Mouse (Mus musculus) E14TG2a.4 (cell line): ENCODE measurements around the gene Mbnl3.

Experiments
- H3K27me3 ChIP-seq: 2 replicates; pipeline ENCODE4 v1.6.1; 2014; ENCODE audit warnings: low read length, control low read depth; ENCODE audit not compliant: insufficient read depth
- H3K36me3 ChIP-seq: 2 replicates; pipeline ENCODE4 v1.6.1; 2014; ENCODE audit warnings: low read length, control low read depth; ENCODE audit not compliant: insufficient read depth
- H3K4me1 ChIP-seq: replicated peaks from 2 replicates; pipeline ENCODE4 v1.6.1; 2014; ENCODE audit warnings: low read depth, low read length, control low read depth
- H3K4me3 ChIP-seq: replicated peaks from 2 replicates; pipeline ENCODE4 v1.5.1; 2014; ENCODE audit warnings: mild to moderate bottlenecking, low read length
- H3K9me3 ChIP-seq: 2 replicates; pipeline ENCODE4 v1.6.1; 2014; ENCODE audit warnings: low read length, control low read depth
- CTCF ChIP-seq: conservative IDR thresholded peaks from 2 replicates; pipeline ENCODE4 v1.5.1; 2014; ENCODE audit warnings: low read length
- NANOG ChIP-seq: IDR thresholded peaks from 2 replicates; pipeline ENCODE4 v1.6.1; 2014; ENCODE audit warnings: borderline replicate concordance, low read length, mixed read lengths
- POU5F1 ChIP-seq: IDR thresholded peaks from 2 replicates; pipeline ENCODE4 v1.6.1; 2014; ENCODE audit warnings: low read length, borderline replicate concordance

Mbnl3 gene

GRCm38 (mm10) chrX:51167976-51168375 lies 38.4 kb downstream of the Mbnl3 start:
- no peaks in the 10 kb centered on the region for H3K9me3 ChIP-seq
- no peaks in the 10 kb centered on the region for H3K36me3 ChIP-seq
- no peak overlapping the region for H3K4me3 ChIP-seq
- H3K27me3 ChIP-seq = no peaks in the 10 kb centered on the region
- TF ChIP-seq CTCF (no peak), POU5F1 (no peak), NANOG (no peak)
- no peaks in the 10 kb centered on the region for H3K4me1 ChIP-seq

- Histone ChIP-seq H3K9me3 (no peaks in the 10 kb centered on the region), H3K36me3 (no peaks in the 10 kb centered on the region), H3K4me3 (no peak overlapping the region), H3K4me1 (no peaks in the 10 kb centered on the region), H3K27me3 (no peaks in the 10 kb centered on the region)
- TF ChIP-seq CTCF (no peak), POU5F1 (no peak), NANOG (no peak)
These were observed 41.6 kb downstream of the Mbnl3 start for GRCm38 (mm10) chrX:51164766-51165165.

GRCm38 (mm10) chrX:51148436-51148835 lies 57.9 kb downstream of the Mbnl3 start:
- Histone ChIP-seq H3K27me3 (no peaks in the 10 kb centered on the region), H3K36me3 (no peaks in the 10 kb centered on the region), H3K4me1 (no peaks in the 10 kb centered on the region), H3K9me3 (no peaks in the 10 kb centered on the region), H3K4me3 (no peak overlapping the region)
- TF ChIP-seq CTCF (no peak), NANOG (no peak), POU5F1 (no peak)

GRCm38 (mm10) chrX:51146351-51146750 lies 60.0 kb downstream of the Mbnl3 start:
- TF ChIP-seq POU5F1 (no peak), CTCF (peak; percentile 16; the same call in 1 of the 2 replicates)
- no peaks in the 10 kb centered on the region for H3K27me3 ChIP-seq
- H3K4me1 ChIP-seq = no peaks in the 10 kb centered on the region
- H3K36me3 ChIP-seq = no peaks in the 10 kb centered on the region
- H3K4me3 ChIP-seq = no peak overlapping the region
- no peaks in the 10 kb centered on the region for H3K9me3 ChIP-seq

GRCm38 (mm10) chrX:51140055-51140454 lies 66.3 kb downstream of the Mbnl3 start:
- no peaks in the 10 kb centered on the region for H3K9me3 ChIP-seq
- no peaks in the 10 kb centered on the region for H3K4me1 ChIP-seq
- H3K4me3 ChIP-seq = no peak overlapping the region
- no peak for TF ChIP-seq POU5F1
- TF ChIP-seq CTCF = no peak
- no peak for TF ChIP-seq NANOG
- H3K27me3 ChIP-seq = no peaks in the 10 kb centered on the region
- H3K36me3 ChIP-seq = no peaks in the 10 kb centered on the region

- no peak for TF ChIP-seq CTCF
- TF ChIP-seq POU5F1 = no peak
- TF ChIP-seq NANOG = no peak
- Histone ChIP-seq H3K4me3 (no peak overlapping the region), H3K9me3 (no peaks in the 10 kb centered on the region), H3K27me3 (no peaks in the 10 kb centered on the region), H3K4me1 (no peaks in the 10 kb centered on the region), H3K36me3 (no peaks in the 10 kb centered on the region)
These were observed 75.0 kb downstream of the Mbnl3 start for GRCm38 (mm10) chrX:51131325-51131724.

- Histone ChIP-seq H3K4me1 (no peaks in the 10 kb centered on the region), H3K27me3 (no peaks in the 10 kb centered on the region), H3K36me3 (no peaks in the 10 kb centered on the region), H3K9me3 (no peaks in the 10 kb centered on the region), H3K4me3 (no peak overlapping the region)
- TF ChIP-seq CTCF (no peak), POU5F1 (no peak), NANOG (no peak)
These were observed 103.6 kb downstream of the Mbnl3 start for GRCm38 (mm10) chrX:51102748-51103147.

- Histone ChIP-seq H3K4me1 (no peaks in the 10 kb centered on the region), H3K27me3 (no peaks in the 10 kb centered on the region), H3K9me3 (no peaks in the 10 kb centered on the region), H3K4me3 (no peak overlapping the region), H3K36me3 (no peaks in the 10 kb centered on the region)
- TF ChIP-seq NANOG = no peak
- TF ChIP-seq CTCF = no peak
- TF ChIP-seq POU5F1 = no peak
These were observed 121.4 kb downstream of the Mbnl3 start for GRCm38 (mm10) chrX:51084972-51085371.

GRCm38 (mm10) chrX:51084211-51084610 lies 122.1 kb downstream of the Mbnl3 start:
- H3K36me3 ChIP-seq = no peaks in the 10 kb centered on the region
- TF ChIP-seq POU5F1 = no peak
- TF ChIP-seq CTCF = no peak
- no peak for TF ChIP-seq NANOG
- H3K27me3 ChIP-seq = no peaks in the 10 kb centered on the region
- no peak overlapping the region for H3K4me3 ChIP-seq
- H3K9me3 ChIP-seq = no peaks in the 10 kb centered on the region
- no peaks in the 10 kb centered on the region for H3K4me1 ChIP-seq
